Mouse (Mus musculus) limb, embryonic 15.5 days (tissue): ENCODE data around the gene Ccdc36. TPM values are rescaled to one million over a fixed set of nuclear protein-coding genes. Genes with fewer than 3 reads are reported as not detected.

Experiments
- ATAC-seq: fragments of 200-750 bp; cut with Nextera tagmentation; 2 replicates; pipeline ENCODE4 v1.8.0; 2017; ENCODE audit warnings: low read depth, moderate TSS enrichment; ENCODE audit not compliant: insufficient number of reproducible peaks, low FRiP score, low TSS enrichment
- H3K27ac ChIP-seq: fragments of 300-500 bp; sonication (generic); 2 replicates; pipeline ENCODE4 v1.5.1; 2015; ENCODE audit warnings: moderate library complexity, mild to moderate bottlenecking, inconsistent platforms
- H3K27me3 ChIP-seq: fragments of 300-500 bp; sonication (generic); 2 replicates; pipeline ENCODE4 v1.6.1; 2015; ENCODE audit warnings: inconsistent platforms
- H3K36me3 ChIP-seq: fragments of 300-500 bp; sonication (generic); 2 replicates; pipeline ENCODE4 v1.6.1; 2015; ENCODE audit warnings: inconsistent platforms
- H3K4me1 ChIP-seq: fragments of 300-500 bp; sonication (generic); 2 replicates; pipeline ENCODE4 v1.6.1; 2015; ENCODE audit warnings: inconsistent platforms
- H3K4me2 ChIP-seq: fragments of 300-500 bp; sonication (generic); 2 replicates; pipeline ENCODE4 v1.6.1; 2015; ENCODE audit warnings: mild to moderate bottlenecking, inconsistent platforms
- H3K4me3 ChIP-seq: fragments of 300-500 bp; sonication (generic); 2 replicates; pipeline ENCODE4 v1.5.1; 2015; ENCODE audit warnings: mild to moderate bottlenecking, inconsistent platforms
- H3K9ac ChIP-seq: fragments of 300-500 bp; sonication (generic); 2 replicates; pipeline ENCODE4 v1.6.1; 2015; ENCODE audit warnings: inconsistent platforms
- H3K9me3 ChIP-seq: fragments of 300-500 bp; sonication (generic); 2 replicates; pipeline ENCODE4 v1.6.1; 2016; ENCODE audit warnings: inconsistent platforms
- WGBS: fragments of 180-500 bp; shearing (Covaris S2); methylation state at CpG from one replicate; pipeline ENCODE4 v1.1.7; 2015; 5-methylcytosine and 5-hydroxymethylcytosine counted together
- polyA plus RNA-seq: library from polyadenylated mRNA; unstranded; fragments of >200 nt; fragmentation: Nextera tagmentation; extraction: Ambion mirVana; gene quantifications from 2 replicates; pipeline ENCODE4 v1.2.1, GENCODE M21; 2015

The Ccdc36 gene
- polyA plus RNA-seq, 1 experiment from 2014 or later: 1.2 TPM

DNA sequence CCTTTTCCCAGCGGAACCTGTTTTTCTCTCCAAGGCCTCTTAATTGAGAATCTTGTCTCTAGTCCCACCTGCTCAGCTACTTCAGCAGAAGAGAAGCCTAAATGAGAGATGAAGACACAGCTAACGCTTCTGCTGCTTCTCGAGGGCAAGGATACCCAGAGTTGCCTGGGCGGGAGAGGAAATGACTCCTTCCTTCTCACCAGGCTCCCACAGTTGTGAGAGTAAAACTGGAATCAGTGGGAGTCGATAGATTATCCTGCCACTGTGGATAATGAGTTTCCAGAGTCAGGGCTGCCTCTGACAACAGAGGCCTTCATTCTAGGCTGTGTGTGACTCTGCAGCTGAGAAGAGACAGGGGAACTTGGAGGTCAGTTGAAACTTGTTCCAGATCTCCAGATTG, 12.2 kb upstream of the Ccdc36 start:
- H3K27ac ChIP-seq: no peak overlapping the region
- 64% methylated on average over 5 of the region's 5 CpGs for WGBS
- no peak overlapping the region for H3K4me3 ChIP-seq
- no peaks in the 10 kb centered on the region for H3K36me3 ChIP-seq
- no peak overlapping the region for H3K4me2 ChIP-seq
- no peak overlapping the region for H3K9ac ChIP-seq
- ATAC-seq: no peak
- H3K4me1 ChIP-seq: peaks cover 20% of the 10 kb centered on the region; the same call in 1 of the 2 replicates
- H3K9me3 ChIP-seq: no peaks in the 10 kb centered on the region
- no peaks in the 10 kb centered on the region for H3K27me3 ChIP-seq

DNA sequence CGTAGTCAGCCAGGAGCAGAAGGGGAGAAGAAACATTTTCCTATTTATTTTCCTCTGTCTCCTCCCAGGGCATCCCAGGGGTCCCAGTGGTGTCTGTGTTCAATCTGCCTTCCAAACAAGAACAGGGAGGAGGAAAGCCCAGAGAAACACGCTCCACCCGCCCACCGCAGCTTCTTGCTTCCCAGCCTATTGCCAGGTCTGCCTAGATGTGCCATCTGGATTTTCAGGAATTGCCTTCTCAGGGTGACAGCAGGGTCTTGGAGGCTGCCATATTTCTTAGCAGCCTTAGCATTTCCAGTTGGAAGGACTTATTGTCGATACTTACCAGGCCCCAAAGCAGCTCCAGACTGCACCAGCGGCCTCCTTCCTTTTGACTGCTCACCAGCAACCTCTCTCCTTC, 10.9 kb upstream of the Ccdc36 start:
- Histone ChIP-seq H3K27ac (no peak overlapping the region), H3K36me3 (no peaks in the 10 kb centered on the region), H3K4me3 (no peak overlapping the region), H3K9me3 (no peaks in the 10 kb centered on the region), H3K9ac (no peak overlapping the region), H3K27me3 (no peaks in the 10 kb centered on the region), H3K4me1 (0 out of 2 replicates have a peak, but pooled peaks cover 17% of the 10 kb centered on the region), H3K4me2 (no peak overlapping the region)
- WGBS: 68% methylated on average over 6 of the region's 6 CpGs
- ATAC-seq: no peak

DNA sequence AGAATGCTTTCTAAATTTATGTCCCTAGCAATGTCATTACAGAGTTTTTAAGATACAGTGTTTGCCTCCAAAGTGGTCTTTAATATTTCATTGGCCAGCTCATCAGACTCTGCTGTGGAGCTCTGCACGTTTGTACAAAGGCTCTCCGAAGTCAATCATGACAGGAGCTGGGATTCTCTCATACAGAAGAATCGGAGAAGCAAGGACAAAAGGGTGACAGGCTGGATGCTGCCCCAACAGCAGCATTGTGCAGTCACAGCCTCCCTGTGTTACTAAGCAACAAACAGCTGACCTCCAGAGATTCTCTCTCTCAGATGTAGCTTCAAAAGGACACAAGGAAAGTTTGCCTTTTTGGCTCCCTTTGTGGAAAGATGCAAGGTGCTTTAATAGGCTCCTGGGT, 7.9 kb upstream of the Ccdc36 start, which contains the start of gene BC048562:
Gene BC048562, plus strand, starts transcription at position 301 of the 400 bp plus-strand sequence.
- H3K9ac ChIP-seq: no peak within 1 kb of the TSS
- no peak within 1 kb of the TSS for H3K4me3 ChIP-seq
- ATAC-seq: no peak
- H3K4me2 ChIP-seq: no peak within 1 kb of the TSS
- H3K36me3 ChIP-seq: no peaks in the 10 kb centered on the region
- 0 out of 2 replicates have a peak, but pooled peaks cover 17% of the 10 kb centered on the region for H3K4me1 ChIP-seq
- no peaks in the 10 kb centered on the region for H3K27me3 ChIP-seq
- H3K9me3 ChIP-seq: no peaks in the 10 kb centered on the region
- 80% methylated on average over 3 of the region's 3 CpGs for whole genome bisulfite sequencing
- H3K27ac ChIP-seq: no peak within 1 kb of the TSS

DNA sequence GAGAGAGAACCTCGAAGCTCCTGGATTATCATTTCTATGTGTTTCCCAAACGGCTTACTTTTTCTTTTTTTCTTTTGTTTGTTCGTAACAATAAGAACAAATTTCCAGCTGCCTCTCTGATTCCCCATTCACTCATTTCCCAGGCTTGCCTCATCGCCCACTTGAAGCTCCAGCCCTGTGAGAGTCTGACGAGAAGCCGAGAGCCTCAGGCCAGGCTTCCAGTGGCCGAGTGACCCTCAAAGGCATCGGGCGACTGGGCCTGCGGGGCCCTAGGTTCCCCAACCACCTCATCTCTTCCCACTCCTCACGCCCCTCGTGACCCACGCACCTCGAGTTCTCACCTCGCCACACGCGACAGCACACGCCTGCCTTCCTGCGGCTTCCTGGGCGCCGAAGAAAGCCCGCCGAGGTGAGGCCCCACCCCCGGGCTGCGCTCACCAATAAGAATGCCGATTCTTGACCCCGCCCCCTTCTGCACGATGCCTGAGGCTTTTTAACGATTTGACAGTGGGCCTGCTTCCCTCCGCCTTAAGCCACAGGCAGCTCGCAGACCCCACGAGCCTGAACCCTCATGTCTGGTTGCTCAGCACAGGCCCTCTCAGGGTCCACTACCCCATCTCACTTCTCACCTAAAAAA, 3.3 kb upstream of the Ccdc36 start:
- Histone ChIP-seq H3K27ac (no peak overlapping the region), H3K36me3 (no peaks in the 10 kb centered on the region), H3K4me1 (0 out of 2 replicates have a peak, but pooled peaks cover 6% of the 10 kb centered on the region)

DNA sequence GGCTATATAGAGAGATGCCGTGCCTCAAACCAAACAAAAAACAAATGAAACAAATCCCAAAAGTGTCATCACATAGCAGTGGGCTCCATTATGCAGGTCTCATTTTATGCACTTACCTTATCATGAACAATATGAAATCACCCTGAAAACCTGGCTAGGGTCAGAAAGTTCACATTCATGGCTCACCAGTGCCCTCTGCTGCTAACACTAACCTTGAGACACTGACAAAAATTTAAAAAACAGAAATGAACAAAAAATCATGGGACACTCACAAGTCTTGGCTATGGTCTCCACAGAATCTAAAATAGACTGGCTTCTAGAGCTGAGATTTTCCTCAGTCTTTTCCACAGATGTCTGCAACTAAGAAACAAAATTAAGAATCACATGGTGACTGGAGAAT, 16.1 kb downstream of the Ccdc36 start:
- 72% methylated on average over 1 of the region's 1 CpGs for WGBS
- Histone ChIP-seq H3K4me3 (no peak overlapping the region), H3K27ac (no peak overlapping the region), H3K9ac (no peak overlapping the region), H3K27me3 (no peaks in the 10 kb centered on the region), H3K4me2 (no peak overlapping the region), H3K4me1 (no peaks in the 10 kb centered on the region), H3K36me3 (no peaks in the 10 kb centered on the region), H3K9me3 (no peaks in the 10 kb centered on the region)
- no peak for ATAC-seq

More for the DNA sequence above, 3.3 kb upstream of the Ccdc36 start:
- 50% methylated on average over 32 of the region's 32 CpGs for WGBS
- Histone ChIP-seq H3K27me3 (no peaks in the 10 kb centered on the region), H3K9me3 (no peaks in the 10 kb centered on the region), H3K4me3 (peak overlapping the region; percentile 30), H3K4me2 (peak overlapping the region; percentile 52), H3K9ac (no peak overlapping the region)
- ATAC-seq: no peak

DNA sequence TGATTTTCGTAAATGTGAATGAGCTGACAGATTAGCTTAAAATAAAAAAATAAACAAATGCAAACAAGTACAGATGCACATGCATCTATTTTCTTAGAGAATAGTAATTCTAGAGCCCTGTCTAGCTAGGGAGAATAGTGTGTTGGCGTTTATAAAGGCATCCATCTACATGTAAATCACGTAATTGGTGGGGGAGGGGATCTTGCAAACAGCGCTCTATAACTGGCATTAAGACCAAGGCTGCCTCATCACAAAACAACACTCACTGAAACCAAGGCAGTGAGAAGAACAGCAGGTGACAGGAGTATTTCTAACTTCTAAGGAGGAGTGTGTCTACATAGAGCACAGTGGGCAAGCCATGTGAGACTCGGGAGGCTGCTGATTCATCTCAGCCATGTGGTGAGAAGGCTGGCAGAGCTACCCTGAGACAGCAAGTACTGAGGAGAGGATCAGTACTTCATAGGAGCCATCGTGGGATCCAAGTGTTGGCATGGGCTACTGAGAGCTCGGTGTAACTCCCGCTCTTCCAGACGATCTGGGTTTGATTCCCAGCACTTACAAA, 16.8 kb downstream of the Ccdc36 start:
- WGBS: 79% methylated on average over 9 of the region's 9 CpGs
- Histone ChIP-seq H3K4me2 (no peak overlapping the region), H3K36me3 (no peaks in the 10 kb centered on the region), H3K9me3 (no peaks in the 10 kb centered on the region), H3K27me3 (no peaks in the 10 kb centered on the region), H3K9ac (no peak overlapping the region), H3K4me1 (no peaks in the 10 kb centered on the region), H3K27ac (no peak overlapping the region), H3K4me3 (no peak overlapping the region)
- no peak for ATAC-seq

DNA sequence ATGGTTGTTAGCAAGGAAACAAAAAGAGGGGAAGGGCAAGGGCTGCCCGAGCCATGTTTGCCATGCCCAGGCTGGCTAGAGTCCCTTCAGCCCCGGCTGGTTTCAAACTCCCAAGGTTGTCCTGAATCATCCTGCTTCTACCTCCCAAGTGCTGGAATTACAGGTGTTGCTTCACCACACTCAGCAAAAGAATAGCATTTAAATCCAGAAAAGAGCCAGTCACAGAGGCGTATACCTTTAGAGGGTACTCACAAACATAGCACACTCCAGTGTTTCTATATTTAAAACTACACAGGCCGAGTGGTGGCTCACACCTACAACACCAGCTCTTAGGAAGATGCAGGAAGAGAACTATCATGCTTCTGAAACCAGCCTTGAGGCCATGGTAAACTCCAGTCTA, 18.7 kb downstream of the Ccdc36 start:
- ATAC-seq: no peak
- 86% methylated on average over 4 of the region's 4 CpGs for WGBS
- no peak overlapping the region for H3K27ac ChIP-seq
- no peaks in the 10 kb centered on the region for H3K36me3 ChIP-seq
- H3K4me2 ChIP-seq: no peak overlapping the region
- no peak overlapping the region for H3K9ac ChIP-seq
- H3K4me1 ChIP-seq: no peaks in the 10 kb centered on the region
- H3K9me3 ChIP-seq: no peaks in the 10 kb centered on the region
- no peak overlapping the region for H3K4me3 ChIP-seq
- H3K27me3 ChIP-seq: no peaks in the 10 kb centered on the region

DNA sequence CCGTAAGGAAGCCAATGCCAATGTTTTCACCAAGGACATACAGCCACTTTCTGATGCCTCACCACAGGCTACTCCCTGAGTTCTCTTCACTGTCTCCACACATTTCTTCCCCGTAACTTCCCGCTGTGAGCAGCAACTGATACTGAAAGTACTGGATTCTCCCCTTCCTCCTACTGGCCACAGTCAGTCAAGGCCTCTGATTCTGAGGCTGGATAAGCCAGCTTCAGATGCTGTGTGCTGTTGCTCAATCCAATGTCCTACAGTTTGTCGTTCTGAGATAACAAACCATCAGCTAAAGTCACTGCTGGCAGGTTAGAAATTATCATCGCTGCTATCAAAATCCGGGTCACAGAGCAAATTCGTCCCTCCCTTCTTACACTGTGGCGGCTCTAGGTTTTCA, 23.8 kb downstream of the Ccdc36 start:
- H3K4me3 ChIP-seq: no peak overlapping the region
- no peak for ATAC-seq
- H3K27me3 ChIP-seq: no peaks in the 10 kb centered on the region
- WGBS: 85% methylated on average over 8 of the region's 8 CpGs
- no peak overlapping the region for H3K9ac ChIP-seq
- no peak overlapping the region for H3K4me2 ChIP-seq
- H3K27ac ChIP-seq: no peak overlapping the region
- H3K4me1 ChIP-seq: peaks cover 4% of the 10 kb centered on the region; the same call in 1 of the 2 replicates
- no peaks in the 10 kb centered on the region for H3K9me3 ChIP-seq
- no peaks in the 10 kb centered on the region for H3K36me3 ChIP-seq

DNA sequence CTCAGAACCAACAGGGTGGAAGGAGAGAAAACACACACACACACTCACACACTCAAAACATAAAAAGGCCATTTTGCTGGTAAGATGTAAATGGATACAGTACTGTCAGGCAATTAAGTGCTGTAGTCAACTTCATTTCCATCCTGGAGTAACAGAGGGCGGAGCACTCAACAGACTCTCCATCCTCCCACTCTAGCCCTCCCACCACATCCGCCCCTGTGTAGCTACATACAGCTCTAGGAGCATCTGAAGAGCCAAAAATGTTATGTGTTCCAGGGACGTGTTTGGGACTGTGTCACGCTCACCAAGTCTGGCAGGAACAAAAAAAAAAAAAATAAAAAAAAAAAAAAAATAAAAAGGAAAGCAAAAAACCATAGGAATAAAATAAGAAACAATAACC, 25.2 kb downstream of the Ccdc36 start:
- no peaks in the 10 kb centered on the region for H3K9me3 ChIP-seq
- H3K36me3 ChIP-seq: no peaks in the 10 kb centered on the region
- no peak overlapping the region for H3K4me2 ChIP-seq
- no peak overlapping the region for H3K4me3 ChIP-seq
- H3K27me3 ChIP-seq: no peaks in the 10 kb centered on the region
- no peak overlapping the region for H3K27ac ChIP-seq
- 79% methylated on average over 4 of the region's 4 CpGs for WGBS
- H3K9ac ChIP-seq: no peak overlapping the region
- H3K4me1 ChIP-seq: peaks cover 4% of the 10 kb centered on the region; the same call in 1 of the 2 replicates
- no peak for ATAC-seq

DNA sequence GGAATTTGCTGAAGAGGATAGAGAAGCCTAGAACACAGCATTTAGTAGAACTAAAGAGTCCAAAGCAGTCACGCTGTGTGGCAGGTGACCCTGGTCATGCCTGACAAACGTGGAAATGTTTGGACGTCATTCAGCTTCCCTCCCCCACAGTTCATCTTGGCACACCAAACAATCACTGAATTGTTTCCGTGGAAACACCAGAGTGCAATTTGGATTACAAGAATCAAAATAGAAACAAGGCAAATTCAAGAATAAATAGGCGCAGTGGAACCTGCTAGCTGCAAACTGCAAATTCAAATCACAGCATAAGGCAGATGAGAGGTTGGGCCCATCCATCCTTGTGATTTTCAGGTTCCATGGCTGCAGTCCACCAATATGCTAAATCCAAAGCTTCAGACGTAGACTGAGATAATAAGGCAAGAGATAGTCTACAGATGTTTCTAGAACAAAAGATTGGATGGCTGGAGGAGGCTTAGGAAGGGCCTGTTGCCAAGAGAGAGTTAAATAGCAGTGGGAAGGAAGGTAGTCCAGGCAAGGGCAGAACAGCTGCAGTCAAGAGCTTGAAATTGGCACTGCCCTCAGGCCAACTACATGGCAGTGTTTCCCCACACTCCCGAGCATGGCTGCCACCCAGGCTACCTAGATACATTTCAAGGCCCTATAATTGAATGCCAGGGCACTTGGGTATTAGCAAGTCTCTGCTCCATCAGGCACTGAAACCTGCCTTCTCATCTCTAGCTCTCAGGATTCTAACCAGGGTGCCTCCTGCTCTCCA, 26.9 kb downstream of the Ccdc36 start:
- WGBS: 66% methylated on average over 7 of the region's 7 CpGs
- no peak for ATAC-seq

DNA sequence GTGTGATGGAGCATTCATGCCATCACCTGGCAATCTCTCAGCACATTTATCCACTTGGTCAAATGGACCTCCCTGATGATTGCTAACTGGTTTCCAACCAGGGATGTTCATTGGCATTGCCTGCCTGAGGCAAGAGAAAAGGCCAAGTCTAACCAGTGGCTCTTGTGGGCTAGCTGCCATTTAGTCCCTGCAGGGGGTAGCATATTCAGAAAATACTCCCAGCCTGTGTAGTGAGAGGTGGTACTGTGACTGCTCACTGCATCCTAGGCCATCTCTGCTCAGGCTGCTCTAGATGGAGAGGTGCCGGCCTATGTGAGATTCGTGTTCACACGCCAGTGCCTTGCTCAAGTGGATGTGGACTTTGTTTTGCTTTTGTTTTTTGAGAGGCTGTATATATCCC, 30.0 kb downstream of the Ccdc36 start:
- no peak for ATAC-seq

More for the DNA sequence above, 26.9 kb downstream of the Ccdc36 start:
- no peak overlapping the region for H3K4me3 ChIP-seq
- no peaks in the 10 kb centered on the region for H3K9me3 ChIP-seq
- H3K9ac ChIP-seq: no peak overlapping the region
- H3K4me1 ChIP-seq: peaks cover 4% of the 10 kb centered on the region; the same call in 1 of the 2 replicates
- H3K4me2 ChIP-seq: no peak overlapping the region
- H3K36me3 ChIP-seq: no peaks in the 10 kb centered on the region
- H3K27ac ChIP-seq: no peak overlapping the region; the same call in 1 of the 2 replicates
- H3K27me3 ChIP-seq: no peaks in the 10 kb centered on the region

DNA sequence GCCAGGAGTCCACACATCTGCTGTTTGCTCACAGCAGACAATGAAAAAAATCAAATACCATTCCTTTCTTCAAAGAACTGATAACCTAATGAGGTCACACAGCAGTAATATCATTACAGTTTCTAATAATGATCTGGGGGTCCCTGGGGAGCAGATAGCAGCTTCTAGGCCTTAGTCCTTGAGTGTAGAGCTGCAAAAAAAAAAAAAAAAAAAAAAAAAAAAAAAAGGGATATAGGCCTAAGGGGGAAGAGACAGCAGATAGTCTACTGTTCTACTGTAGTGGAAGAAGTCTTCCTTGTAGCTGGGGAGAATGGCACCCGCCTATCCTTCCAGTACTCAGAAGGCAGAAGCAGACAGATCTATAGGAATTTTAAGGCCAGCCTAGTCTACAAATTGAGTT, 32.9 kb downstream of the Ccdc36 start:
- Histone ChIP-seq H3K9me3 (no peaks in the 10 kb centered on the region), H3K4me1 (no peaks in the 10 kb centered on the region), H3K9ac (no peak overlapping the region), H3K27me3 (no peaks in the 10 kb centered on the region), H3K36me3 (peaks cover 40% of the 10 kb centered on the region), H3K4me3 (no peak overlapping the region), H3K27ac (no peak overlapping the region), H3K4me2 (no peak overlapping the region)
- WGBS: 92% methylated on average over 1 of the region's 1 CpGs
- ATAC-seq: no peak

More for the DNA sequence above, 30.0 kb downstream of the Ccdc36 start:
- Histone ChIP-seq H3K9ac (no peak overlapping the region), H3K27me3 (no peaks in the 10 kb centered on the region), H3K4me3 (no peak overlapping the region), H3K36me3 (peaks cover 12% of the 10 kb centered on the region; the same call in 1 of the 2 replicates), H3K4me2 (no peak overlapping the region), H3K4me1 (peaks cover 4% of the 10 kb centered on the region; the same call in 1 of the 2 replicates), H3K9me3 (no peaks in the 10 kb centered on the region), H3K27ac (no peak overlapping the region)
- WGBS: 88% methylated on average over 3 of the region's 3 CpGs
